Mouse (Mus musculus) liver, embryonic 14.5 days (tissue): Measurements from ENCODE around the gene Atp11a. TPM values are rescaled to one million over a fixed set of nuclear protein-coding genes. Genes with fewer than 3 reads are reported as not detected.

Experiments
- ATAC-seq: fragments of 200-750 bp; cut with Nextera tagmentation; 2 replicates; pipeline ENCODE4 v1.8.0; 2017; ENCODE audit warnings: moderate number of reproducible peaks, mild to moderate bottlenecking, moderate library complexity; ENCODE audit not compliant: insufficient read depth
- DNase-seq, 3 experiments: peaks; one replicate each; pipeline ENCODE4 v3.0.0-alpha.2; 2012 to 2013; ENCODE audit warnings: low read depth in 3 of 3, low spot score in 3 of 3
- H3K27ac ChIP-seq: fragments of 300-500 bp; sonication (generic); 2 replicates; pipeline ENCODE4 v1.5.1; 2014; ENCODE audit warnings: moderate library complexity, mild to moderate bottlenecking, control low read depth, inconsistent platforms
- H3K27me3 ChIP-seq: fragments of 300-500 bp; sonication (generic); 2 replicates; pipeline ENCODE4 v1.6.1; 2014; ENCODE audit warnings: mild to moderate bottlenecking, low read length, moderate library complexity; ENCODE audit not compliant: control insufficient read depth, insufficient read depth
- H3K36me3 ChIP-seq: fragments of 300-500 bp; sonication (generic); replicated peaks from 2 replicates; pipeline ENCODE4 v1.6.1; 2014; ENCODE audit warnings: low read depth; ENCODE audit not compliant: control insufficient read depth, insufficient read depth
- H3K4me1 ChIP-seq, 2 experiments: fragments of 200-500 bp in 1 of 2; fragments of 300-500 bp in 1 of 2; sonication (generic) in 1 of 2; replicated peaks; 2 replicates each; pipeline ENCODE4 v1.6.1; 2012 to 2014; ENCODE audit warnings: antibody characterized with exemption in 1 of 2, inconsistent platforms in 1 of 2, low read length in 1 of 2; ENCODE audit not compliant: control insufficient read depth in 2 of 2, insufficient read depth in 2 of 2
- H3K4me2 ChIP-seq: fragments of 300-500 bp; sonication (generic); 2 replicates; pipeline ENCODE4 v1.6.1; 2014; ENCODE audit warnings: low read depth, mild to moderate bottlenecking, control low read depth, moderate library complexity
- H3K4me3 ChIP-seq, 2 experiments: fragments of 200-500 bp in 1 of 2; fragments of 300-500 bp in 1 of 2; sonication (generic) in 1 of 2; 2 replicates each; pipeline ENCODE4 v1.5.1; 2012 to 2014; ENCODE audit warnings: low read depth in 2 of 2, low read length in 2 of 2, mild to moderate bottlenecking in 2 of 2, control low read depth in 1 of 2, inconsistent platforms in 1 of 2, moderate library complexity in 1 of 2; ENCODE audit not compliant: insufficient read depth in 1 of 2
- H3K9ac ChIP-seq: fragments of 300-500 bp; sonication (generic); replicated peaks from 2 replicates; pipeline ENCODE4 v1.6.1; 2014; ENCODE audit warnings: mild to moderate bottlenecking, control low read depth, moderate library complexity
- H3K9me3 ChIP-seq: fragments of 300-500 bp; sonication (generic); 2 replicates; pipeline ENCODE4 v1.6.1; 2016; ENCODE audit warnings: low read length, mixed read lengths; ENCODE audit not compliant: control insufficient read depth
- CTCF ChIP-seq: IDR thresholded peaks from 2 replicates; pipeline ENCODE4 v1.5.1; 2016; ENCODE audit warnings: antibody characterized with exemption, low read depth, control low read depth
- EP300 ChIP-seq: IDR thresholded peaks from 2 replicates; pipeline ENCODE4 v1.6.1; 2016; ENCODE audit warnings: antibody characterized with exemption, low read depth
- WGBS: fragments of 180-500 bp; shearing (Covaris S2); extraction: QIAGEN DNeasy Blood & Tissue Kit; methylation state at CpG from one replicate; pipeline ENCODE4 v1.1.7; 2014; ENCODE audit not compliant: insufficient replicate concordance; 5-methylcytosine and 5-hydroxymethylcytosine counted together
- polyA plus RNA-seq, 2 experiments: library from polyadenylated mRNA; depleted of rRNA in 1 of 2; stranded (reverse) in 1 of 2; unstranded in 1 of 2; fragments of >200 nt; fragmentation: Nextera tagmentation in 1 of 2; extraction: Ambion mirVana in 1 of 2; gene quantifications; 2 replicates each; pipeline versions ENCODE4 v1.2.1 to v1.2.3; 2012 to 2014

Gene Atp11a
- polyA plus RNA-seq, 2 experiments: 1.2 to 2.7 TPM

- no peak for ATAC-seq
Observed at GRCm38 (mm10) chr8:12799099-12799498, 42.3 kb downstream of the Atp11a start.

GRCm38 (mm10) chr8:12799832-12800231 is 43.0 kb downstream of the Atp11a start:
- no peak for DNase-seq
- Histone ChIP-seq H3K4me2 (no peak overlapping the region), H3K36me3 (no peaks in the 10 kb centered on the region), H3K27me3 (no peaks in the 10 kb centered on the region; the same call in 1 of the 2 replicates), H3K4me3 (no peak overlapping the region), H3K9me3 (no peaks in the 10 kb centered on the region), H3K4me1 (no peaks in the 10 kb centered on the region), H3K27ac (no peak overlapping the region), H3K9ac (no peak overlapping the region)
- TF ChIP-seq CTCF (no peak), EP300 (no peak)
- no peak for ATAC-seq
- WGBS: 61% methylated on average over 6 of the region's 6 CpGs

More at GRCm38 (mm10) chr8:12799099-12799498, 42.3 kb downstream of the Atp11a start:
- Histone ChIP-seq H3K27ac (no peak overlapping the region), H3K4me3 (no peak overlapping the region), H3K27me3 (no peaks in the 10 kb centered on the region; the same call in 1 of the 2 replicates), H3K9ac (no peak overlapping the region), H3K4me2 (no peak overlapping the region), H3K9me3 (no peaks in the 10 kb centered on the region), H3K36me3 (no peaks in the 10 kb centered on the region), H3K4me1 (no peaks in the 10 kb centered on the region)
- 52% methylated on average over 6 of the region's 6 CpGs for WGBS
- DNase-seq: no peak
- TF ChIP-seq EP300: no peak
- no peak; the same call in 1 of the 2 replicates for TF ChIP-seq CTCF

DNA sequence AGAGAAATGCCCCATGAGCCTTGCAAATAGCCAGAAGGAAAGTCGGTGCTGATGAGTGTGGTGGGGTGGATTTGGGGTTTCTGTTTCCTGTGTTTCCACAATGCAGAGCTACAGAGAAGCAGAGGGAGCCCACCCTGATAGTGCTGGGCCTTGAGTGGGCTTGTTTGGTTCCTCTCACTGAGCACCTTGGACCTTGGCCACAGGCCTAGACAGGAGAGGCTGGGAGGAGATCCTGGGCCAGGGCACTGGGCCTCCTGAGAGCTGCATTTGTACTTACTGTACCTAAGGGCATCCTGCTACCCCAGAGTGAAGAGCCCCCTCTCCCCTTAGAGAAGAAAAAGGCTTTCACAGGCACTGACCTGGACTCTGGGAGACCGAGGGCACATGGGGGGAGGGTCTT is 43.4 kb downstream of the Atp11a start:
- 55% methylated on average over 2 of the region's 2 CpGs for WGBS

DNA sequence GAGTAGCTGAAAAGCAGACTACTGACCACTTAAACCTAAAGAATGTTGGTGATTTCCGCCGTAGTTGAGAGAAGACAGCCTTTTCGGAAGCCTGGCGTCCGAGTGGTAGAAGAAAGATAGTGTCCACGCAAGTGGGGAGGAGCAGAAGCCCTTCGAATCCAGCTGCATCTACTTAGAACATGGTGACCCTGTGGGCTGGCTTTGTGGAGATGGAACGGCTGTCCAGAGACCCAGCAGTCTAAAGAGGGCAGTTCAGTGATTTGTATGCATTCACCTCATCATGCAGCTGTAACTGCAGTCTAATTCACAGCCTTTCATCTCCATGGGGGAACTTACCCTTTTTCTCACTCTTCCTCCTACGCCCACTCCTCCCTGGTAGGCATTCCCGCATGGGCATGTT is 44.8 kb downstream of the Atp11a start:
- 57% methylated on average over 10 of the region's 10 CpGs for WGBS
- Histone ChIP-seq H3K4me3 (no peak overlapping the region), H3K27ac (no peak overlapping the region), H3K4me2 (no peak overlapping the region), H3K9me3 (no peaks in the 10 kb centered on the region), H3K36me3 (no peaks in the 10 kb centered on the region), H3K9ac (no peak overlapping the region), H3K4me1 (no peaks in the 10 kb centered on the region), H3K27me3 (no peaks in the 10 kb centered on the region; the same call in 1 of the 2 replicates)
- no peak for ATAC-seq
- TF ChIP-seq CTCF: no peak
- TF ChIP-seq EP300: no peak
- DNase-seq: no peak

More for the DNA sequence above, 43.4 kb downstream of the Atp11a start:
- no peak overlapping the region for H3K9ac ChIP-seq
- H3K27ac ChIP-seq: no peak overlapping the region
- TF ChIP-seq CTCF: no peak
- no peak for TF ChIP-seq EP300
- H3K9me3 ChIP-seq: no peaks in the 10 kb centered on the region
- no peak for DNase-seq
- no peak overlapping the region for H3K4me3 ChIP-seq
- ATAC-seq: no peak
- no peak overlapping the region for H3K4me2 ChIP-seq
- no peaks in the 10 kb centered on the region; the same call in 1 of the 2 replicates for H3K27me3 ChIP-seq
- H3K4me1 ChIP-seq: no peaks in the 10 kb centered on the region
- no peaks in the 10 kb centered on the region for H3K36me3 ChIP-seq

DNA sequence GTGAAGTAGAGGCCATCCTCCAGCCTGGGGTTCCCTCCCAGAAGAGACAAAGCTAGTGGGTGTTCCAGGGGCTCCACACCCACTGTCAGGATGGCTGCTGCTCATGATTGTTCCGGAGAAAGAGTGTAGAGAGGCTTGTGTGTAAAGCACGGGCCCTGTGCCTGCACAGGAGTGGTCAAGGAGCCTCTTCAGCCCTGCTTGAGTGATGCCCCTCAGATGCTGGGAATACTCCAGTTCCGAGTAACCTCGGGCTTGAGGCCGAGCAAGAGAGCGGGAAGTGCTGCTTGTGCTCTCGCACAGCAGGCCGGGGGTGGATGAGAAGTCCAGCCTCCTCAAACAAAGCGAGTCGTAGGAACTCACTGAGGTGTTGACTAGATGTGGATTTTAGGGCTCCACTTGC is 46.3 kb downstream of the Atp11a start:
- no peak for ATAC-seq
- H3K4me2 ChIP-seq: no peak overlapping the region
- no peak overlapping the region for H3K27ac ChIP-seq
- no peak for DNase-seq
- H3K9ac ChIP-seq: no peak overlapping the region
- no peaks in the 10 kb centered on the region for H3K36me3 ChIP-seq
- WGBS: 65% methylated on average over 10 of the region's 10 CpGs
- TF ChIP-seq EP300 (no peak), CTCF (no peak)
- H3K27me3 ChIP-seq: no peaks in the 10 kb centered on the region; the same call in 1 of the 2 replicates
- no peak overlapping the region for H3K4me3 ChIP-seq
- H3K9me3 ChIP-seq: no peaks in the 10 kb centered on the region
- H3K4me1 ChIP-seq: no peaks in the 10 kb centered on the region
